Mouse (Mus musculus) limb, embryonic 11.5 days (tissue): ENCODE measurements at regions not wholly inside any gene's neighbourhood (a gene's known extent, or its start where the extent isn't known, plus 50 kb on each side); places are given as distances from the start of the nearest gene placed in this dataset.

Source experiments
- ATAC-seq: fragments of 200-750 bp; cut with Nextera tagmentation; 2 replicates; pipeline ENCODE4 v1.8.0; 2017; ENCODE audit warnings: low read depth; ENCODE audit not compliant: insufficient number of reproducible peaks, low FRiP score, low TSS enrichment
- DNase-seq: peaks from one replicate; pipeline ENCODE4 v3.0.0-alpha.2; 2015; ENCODE audit warnings: low spot score
- H3K27ac ChIP-seq: fragments of 300-500 bp; sonication (generic); replicated peaks from 2 replicates; pipeline ENCODE4 v1.5.1; 2014; ENCODE audit warnings: low read depth, mild to moderate bottlenecking, low read length
- H3K27me3 ChIP-seq: fragments of 300-500 bp; sonication (generic); 2 replicates; pipeline ENCODE4 v1.6.1; 2014; ENCODE audit warnings: mild to moderate bottlenecking, low read length, mixed read lengths; ENCODE audit not compliant: control insufficient read depth, insufficient read depth
- H3K36me3 ChIP-seq: fragments of 300-500 bp; sonication (generic); 2 replicates; pipeline ENCODE4 v1.6.1; 2014; ENCODE audit warnings: mild to moderate bottlenecking, low read length, moderate library complexity, mixed read lengths; ENCODE audit not compliant: control insufficient read depth, insufficient read depth
- H3K4me1 ChIP-seq: fragments of 300-500 bp; sonication (generic); 2 replicates; pipeline ENCODE4 v1.6.1; 2014; ENCODE audit warnings: low read length, mixed read lengths; ENCODE audit not compliant: control insufficient read depth, insufficient read depth
- H3K4me2 ChIP-seq: fragments of 300-500 bp; sonication (generic); 2 replicates; pipeline ENCODE4 v1.6.1; 2014; ENCODE audit warnings: low read depth, mild to moderate bottlenecking, moderate library complexity; ENCODE audit not compliant: severe bottlenecking
- H3K4me3 ChIP-seq: fragments of 300-500 bp; sonication (generic); 2 replicates; pipeline ENCODE4 v1.5.1; 2014; ENCODE audit warnings: low read depth, low read length
- H3K9ac ChIP-seq: fragments of 300-500 bp; sonication (generic); 2 replicates; pipeline ENCODE4 v1.6.1; 2014; ENCODE audit warnings: mild to moderate bottlenecking, low read length
- H3K9me3 ChIP-seq: fragments of 300-500 bp; sonication (generic); 2 replicates; pipeline ENCODE4 v1.6.1; 2016; ENCODE audit warnings: low read length; ENCODE audit not compliant: control insufficient read depth
- WGBS: fragments of 180-500 bp; shearing (Covaris S2); extraction: QIAGEN DNeasy Blood & Tissue Kit; methylation state at CpG from one replicate; pipeline ENCODE4 v1.1.7; 2014; 5-methylcytosine and 5-hydroxymethylcytosine counted together

DNA sequence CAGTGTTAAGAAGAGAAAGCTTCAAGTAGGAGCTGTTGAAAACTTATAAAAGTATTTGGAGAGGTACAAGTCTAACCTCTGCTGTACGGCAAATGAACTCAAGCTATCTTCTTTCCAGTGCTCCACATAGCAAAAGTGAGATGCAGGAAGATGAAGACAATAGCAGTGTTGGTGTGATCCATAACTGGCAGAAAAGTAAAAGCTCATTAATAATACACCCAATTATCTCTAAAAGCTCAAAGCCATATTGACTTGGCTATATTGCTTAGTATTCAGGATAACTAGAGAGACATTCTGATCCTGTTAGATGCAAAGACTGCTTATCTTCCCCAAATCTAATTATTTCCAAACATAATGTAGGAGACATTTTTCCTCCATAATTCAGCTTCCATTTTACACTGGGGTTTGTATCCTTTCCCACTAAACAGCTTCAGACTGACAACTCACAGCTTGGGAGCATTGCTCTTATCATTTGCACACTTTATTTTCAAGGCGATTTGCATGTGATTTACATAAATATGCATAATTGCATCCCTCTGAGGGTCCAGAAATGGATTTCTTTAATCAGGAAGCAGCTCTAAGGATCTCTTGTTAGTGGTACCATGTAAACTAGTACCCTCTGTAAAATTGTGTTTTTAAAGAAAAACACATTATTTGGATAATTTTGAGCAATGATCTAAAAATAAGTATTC, 248.5 kb upstream of the Pom121l12 start:
- Histone ChIP-seq H3K4me2 (no peak overlapping the region), H3K4me1 (no peaks in the 10 kb centered on the region), H3K27me3 (no peaks in the 10 kb centered on the region), H3K9me3 (no peaks in the 10 kb centered on the region), H3K27ac (no peak overlapping the region), H3K4me3 (no peak overlapping the region), H3K36me3 (no peaks in the 10 kb centered on the region), H3K9ac (no peak overlapping the region)
- ATAC-seq: no peak
- 80% methylated on average over 2 of the region's 2 CpGs for WGBS
- DNase-seq: no peak

- Histone ChIP-seq H3K27ac (no peak overlapping the region), H3K4me3 (no peak overlapping the region), H3K4me1 (no peaks in the 10 kb centered on the region), H3K27me3 (no peaks in the 10 kb centered on the region), H3K9ac (no peak overlapping the region), H3K9me3 (no peaks in the 10 kb centered on the region), H3K4me2 (no peak overlapping the region), H3K36me3 (no peaks in the 10 kb centered on the region)
- DNase-seq: no peak
- no peak for ATAC-seq
- WGBS: 92% methylated on average over 1 of the region's 1 CpGs
Observed at GRCm38 (mm10) chr11:14378512-14378911, 220.6 kb upstream of the Pom121l12 start.

- Histone ChIP-seq H3K36me3 (no peaks in the 10 kb centered on the region), H3K4me2 (no peak overlapping the region), H3K4me1 (no peaks in the 10 kb centered on the region), H3K27ac (no peak overlapping the region), H3K27me3 (no peaks in the 10 kb centered on the region), H3K9me3 (no peaks in the 10 kb centered on the region), H3K4me3 (no peak overlapping the region), H3K9ac (no peak overlapping the region)
- 51% methylated on average over 11 of the region's 11 CpGs for WGBS
- ATAC-seq: 0 out of 2 replicates have a peak, but pooled peaks have one; percentile 35
- peak; percentile 20 for DNase-seq
Observed at GRCm38 (mm10) chr11:14379763-14380571, 219.1 kb upstream of the Pom121l12 start.

GRCm38 (mm10) chr11:14380572-14380958, 218.5 kb upstream of the Pom121l12 start:
- no peak overlapping the region for H3K4me2 ChIP-seq
- no peak overlapping the region for H3K9ac ChIP-seq
- no peaks in the 10 kb centered on the region for H3K36me3 ChIP-seq
- DNase-seq (no peak), ATAC-seq (no peak)
- H3K4me3 ChIP-seq: no peak overlapping the region
- H3K27ac ChIP-seq: no peak overlapping the region
- no peaks in the 10 kb centered on the region for H3K4me1 ChIP-seq
- no peaks in the 10 kb centered on the region for H3K9me3 ChIP-seq
- 93% methylated on average over 1 of the region's 1 CpGs for WGBS
- H3K27me3 ChIP-seq: no peaks in the 10 kb centered on the region

GRCm38 (mm10) chr11:14387055-14387584, 212.0 kb upstream of the Pom121l12 start:
- Histone ChIP-seq H3K4me3 (no peak overlapping the region), H3K9ac (no peak overlapping the region), H3K4me2 (no peak overlapping the region), H3K9me3 (no peaks in the 10 kb centered on the region), H3K36me3 (no peaks in the 10 kb centered on the region), H3K27ac (no peak overlapping the region), H3K27me3 (no peaks in the 10 kb centered on the region), H3K4me1 (no peaks in the 10 kb centered on the region)
- ATAC-seq (no peak), DNase-seq (no peak)
- WGBS: 88% methylated on average over 3 of the region's 3 CpGs

DNA sequence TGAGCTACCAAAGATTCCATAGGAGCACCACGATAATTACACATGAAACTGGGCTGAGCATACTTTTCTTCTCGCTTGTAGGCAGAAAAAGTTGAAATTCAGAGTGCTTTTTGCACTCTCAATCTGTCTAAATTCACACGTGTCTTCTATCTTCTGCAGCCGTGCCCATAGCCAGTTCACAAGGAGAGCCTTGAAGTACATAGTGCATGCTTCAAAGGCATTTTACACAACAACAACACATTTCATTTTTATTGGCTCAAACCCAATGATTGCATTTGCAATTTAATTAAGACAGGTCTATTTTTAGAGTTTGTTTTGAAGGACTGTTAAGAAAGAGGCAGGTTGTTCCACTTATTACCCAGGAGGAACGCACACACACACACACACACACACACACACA, 211.4 kb upstream of the Pom121l12 start:
- Histone ChIP-seq H3K27me3 (no peaks in the 10 kb centered on the region), H3K4me3 (no peak overlapping the region), H3K4me1 (no peaks in the 10 kb centered on the region), H3K36me3 (no peaks in the 10 kb centered on the region), H3K9me3 (no peaks in the 10 kb centered on the region), H3K27ac (no peak overlapping the region), H3K4me2 (no peak overlapping the region), H3K9ac (no peak overlapping the region)
- 86% methylated on average over 5 of the region's 5 CpGs for WGBS
- ATAC-seq (no peak), DNase-seq (no peak)
